Mouse (Mus musculus) gastrocnemius, postnatal 36 days (tissue): ENCODE data around the gene Snrpa1. TPM values are rescaled to one million over a fixed set of nuclear protein-coding genes. Genes with fewer than 3 reads are reported as not detected.

Experiments
- DNase-seq, 2 experiments: peaks; one replicate each; pipeline ENCODE4 v3.0.0; 2022
- intact Hi-C: fragments of 180-260 bp; cut with DNase I; formaldehyde crosslinking; loops from one replicate; pipeline ENCODE4 v1.15.1; 2025
- total RNA-seq, 2 experiments: library from RNA; stranded (reverse); gene quantifications; 2 replicates each; pipeline ENCODE4 v1.2.3; 2021

Gene Snrpa1
- total RNA-seq, 2 experiments from 2014 or later: 16.8 to 19.0 TPM

GRCm38 (mm10) chr7:66109855-66110635 is 51.2 kb downstream of the Snrpa1 start:
- intact Hi-C loops: no loop called here
- DNase-seq: peak; percentile 20 to 23

GRCm38 (mm10) chr7:66110636-66111112 is 51.9 kb downstream of the Snrpa1 start:
- no peak for DNase-seq
- intact Hi-C loops: no loop called here

GRCm38 (mm10) chr7:66111211-66111610 is 52.4 kb downstream of the Snrpa1 start:
- no peak for DNase-seq
- intact Hi-C loops: no loop called here

- intact Hi-C loops: no loop called here
- no peak for DNase-seq
These were observed 54.8 kb downstream of the Snrpa1 start for GRCm38 (mm10) chr7:66113561-66113960.

GRCm38 (mm10) chr7:66115821-66116343 is 57.1 kb downstream of the Snrpa1 start:
- intact Hi-C loops: loop anchor here (5.0 kb wide), 1 partner anchor 81 kb away; no protein-coding TSS in a partner anchor
- no peak for DNase-seq

GRCm38 (mm10) chr7:66116906-66117482 is 58.2 kb downstream of the Snrpa1 start:
- no peak for DNase-seq
- intact Hi-C loops: loop anchor here (5.0 kb wide), 1 partner anchor 80 kb away; no protein-coding TSS in a partner anchor

GRCm38 (mm10) chr7:66118046-66118445 is 59.2 kb downstream of the Snrpa1 start:
- intact Hi-C loops: loop anchor here (5.0 kb wide), 1 partner anchor 79 kb away; no protein-coding TSS in a partner anchor
- no peak for DNase-seq

- DNase-seq: no peak
- intact Hi-C loops: loop anchor here (5.0 kb wide), 1 partner anchor 79 kb away; no protein-coding TSS in a partner anchor
These were observed 60.0 kb downstream of the Snrpa1 start for GRCm38 (mm10) chr7:66118796-66119195.

GRCm38 (mm10) chr7:66120139-66120538 is 61.3 kb downstream of the Snrpa1 start:
- no peak for DNase-seq
- intact Hi-C loops: no loop called here

GRCm38 (mm10) chr7:66120702-66121396 is 62.0 kb downstream of the Snrpa1 start:
- no peak for DNase-seq
- intact Hi-C loops: no loop called here

Other genes starting within 250 kb of the Snrpa1 start
- gene Pcsk6, start 197.3 kb upstream of the Snrpa1 start, total RNA-seq: 10 to 100 TPM; 19.0 to 19.6 TPM
- gene Gm45213, start 15.4 kb upstream of the Snrpa1 start, total RNA-seq: not detected
- gene Selenos, start 20.6 kb downstream of the Snrpa1 start, total RNA-seq: 10 to 100 TPM; 20.3 to 28.4 TPM
- 1 to 10 TPM; 2.9 to 3.4 TPM for gene Chsy1, start 50.5 kb downstream of the Snrpa1 start, total RNA-seq